Mouse (Mus musculus): ENCODE results near the gene Spsb3. TPM values are rescaled to one million over a fixed set of nuclear protein-coding genes. Genes with fewer than 3 reads are reported as not detected.

Gene Spsb3
- polyA plus RNA-seq, 1 experiment from 2014 or later, result 34.8 TPM

- no peaks in the 10 kb centered on the region; the same call in 1 of the 2 replicates for H3K4me1 ChIP-seq (ENCODE audit: control insufficient read depth, insufficient read depth, low read length)
- H3K9ac ChIP-seq (replicated peaks; ENCODE audit: low read length), result no peak overlapping the region
- H3K36me3 ChIP-seq (replicated peaks; ENCODE audit: control insufficient read depth, insufficient read depth, low read depth, low read length), result no peaks in the 10 kb centered on the region
- H3K4me3 ChIP-seq (ENCODE audit: low read depth, low read length), result no peak overlapping the region
- H3K27ac ChIP-seq (replicated peaks; ENCODE audit: low read depth, low read length), result no peak overlapping the region
- H3K27me3 ChIP-seq (ENCODE audit: control insufficient read depth, insufficient read depth, low read length), result no peaks in the 10 kb centered on the region
- H3K4me2 ChIP-seq (ENCODE audit: low read depth, low read length), result no peak overlapping the region
- WGBS, result 94% methylated on average over 4 of the region's 4 CpGs
- DNase-seq (ENCODE audit: low spot score) (no peak), ATAC-seq (replicated peaks; ENCODE audit: insufficient number of reproducible peaks, low FRiP score, low TSS enrichment, low read depth) (no peak)
- H3K9me3 ChIP-seq (replicated peaks; ENCODE audit: control insufficient read depth, low read length), result no peaks in the 10 kb centered on the region
These were observed 46.0 kb downstream of the Spsb3 start for GRCm38 (mm10) chr17:24932431-24932830.

GRCm38 (mm10) chr17:24933163-24933562 is 46.7 kb downstream of the Spsb3 start:
- Histone ChIP-seq H3K4me3 (ENCODE audit: low read depth, low read length) (no peak overlapping the region), H3K27ac (replicated peaks; ENCODE audit: low read depth, low read length) (no peak overlapping the region), H3K9me3 (replicated peaks; ENCODE audit: control insufficient read depth, low read length) (no peaks in the 10 kb centered on the region), H3K27me3 (ENCODE audit: control insufficient read depth, insufficient read depth, low read length) (no peaks in the 10 kb centered on the region), H3K4me2 (ENCODE audit: low read depth, low read length) (no peak overlapping the region), H3K36me3 (replicated peaks; ENCODE audit: control insufficient read depth, insufficient read depth, low read depth, low read length) (no peaks in the 10 kb centered on the region), H3K4me1 (ENCODE audit: control insufficient read depth, insufficient read depth, low read length) (no peaks in the 10 kb centered on the region; the same call in 1 of the 2 replicates), H3K9ac (replicated peaks; ENCODE audit: low read length) (no peak overlapping the region)
- 79% methylated on average over 4 of the region's 4 CpGs for WGBS
- DNase-seq (ENCODE audit: low spot score) (no peak), ATAC-seq (replicated peaks; ENCODE audit: insufficient number of reproducible peaks, low FRiP score, low TSS enrichment, low read depth) (no peak)

GRCm38 (mm10) chr17:24934926-24935325 is 48.5 kb downstream of the Spsb3 start:
- DNase-seq (ENCODE audit: low spot score), result no peak
- peak overlapping the region; percentile 2; the same call in 1 of the 2 replicates for H3K9ac ChIP-seq (replicated peaks; ENCODE audit: low read length)
- no peak for ATAC-seq (replicated peaks; ENCODE audit: insufficient number of reproducible peaks, low FRiP score, low TSS enrichment, low read depth)
- WGBS, result 82% methylated on average over 4 of the region's 4 CpGs
- no peaks in the 10 kb centered on the region for H3K27me3 ChIP-seq (ENCODE audit: control insufficient read depth, insufficient read depth, low read length)
- no peak overlapping the region for H3K27ac ChIP-seq (replicated peaks; ENCODE audit: low read depth, low read length)
- H3K36me3 ChIP-seq (replicated peaks; ENCODE audit: control insufficient read depth, insufficient read depth, low read depth, low read length), result no peaks in the 10 kb centered on the region
- H3K9me3 ChIP-seq (replicated peaks; ENCODE audit: control insufficient read depth, low read length), result no peaks in the 10 kb centered on the region
- no peak overlapping the region for H3K4me3 ChIP-seq (ENCODE audit: low read depth, low read length)
- H3K4me1 ChIP-seq (ENCODE audit: control insufficient read depth, insufficient read depth, low read length), result no peaks in the 10 kb centered on the region; the same call in 1 of the 2 replicates
- H3K4me2 ChIP-seq (ENCODE audit: low read depth, low read length), result peak overlapping the region; percentile 23; the same call in 1 of the 2 replicates

GRCm38 (mm10) chr17:24935666-24936065 is 49.2 kb downstream of the Spsb3 start:
- H3K36me3 ChIP-seq (replicated peaks; ENCODE audit: control insufficient read depth, insufficient read depth, low read depth, low read length), result no peaks in the 10 kb centered on the region
- ATAC-seq (replicated peaks; ENCODE audit: insufficient number of reproducible peaks, low FRiP score, low TSS enrichment, low read depth) (no peak), DNase-seq (ENCODE audit: low spot score) (no peak)
- H3K4me3 ChIP-seq (ENCODE audit: low read depth, low read length), result peak overlapping the region; percentile 95
- H3K9ac ChIP-seq (replicated peaks; ENCODE audit: low read length), result peak overlapping the region; percentile 88
- H3K4me2 ChIP-seq (ENCODE audit: low read depth, low read length), result peak overlapping the region; percentile 78
- H3K27me3 ChIP-seq (ENCODE audit: control insufficient read depth, insufficient read depth, low read length), result no peaks in the 10 kb centered on the region
- H3K4me1 ChIP-seq (ENCODE audit: control insufficient read depth, insufficient read depth, low read length), result no peaks in the 10 kb centered on the region; the same call in 1 of the 2 replicates
- H3K27ac ChIP-seq (replicated peaks; ENCODE audit: low read depth, low read length), result no peak overlapping the region
- H3K9me3 ChIP-seq (replicated peaks; ENCODE audit: control insufficient read depth, low read length), result no peaks in the 10 kb centered on the region

GRCm38 (mm10) chr17:24936259-24937237 is 50.1 kb downstream of the Spsb3 start, which contains the start of gene Mapk8ip3:
TSS of gene Mapk8ip3 (minus strand) at chr17:24936977.
- Histone ChIP-seq H3K27me3 (ENCODE audit: control insufficient read depth, insufficient read depth, low read length) (no peaks in the 10 kb centered on the region), H3K4me2 (ENCODE audit: low read depth, low read length) (peak within 1 kb of the TSS; percentile 78), H3K9me3 (replicated peaks; ENCODE audit: control insufficient read depth, low read length) (no peaks in the 10 kb centered on the region), H3K4me1 (ENCODE audit: control insufficient read depth, insufficient read depth, low read length) (no peaks in the 10 kb centered on the region; the same call in 1 of the 2 replicates), H3K27ac (replicated peaks; ENCODE audit: low read depth, low read length) (peak within 1 kb of the TSS; percentile 47; the same call in 1 of the 2 replicates), H3K4me3 (ENCODE audit: low read depth, low read length) (peak within 1 kb of the TSS; percentile 95), H3K36me3 (replicated peaks; ENCODE audit: control insufficient read depth, insufficient read depth, low read depth, low read length) (no peaks in the 10 kb centered on the region), H3K9ac (replicated peaks; ENCODE audit: low read length) (peak within 1 kb of the TSS; percentile 88)
- WGBS, result under 1% methylated on average over 78 of the region's 78 CpGs
- ATAC-seq (replicated peaks; ENCODE audit: insufficient number of reproducible peaks, low FRiP score, low TSS enrichment, low read depth) (peak; percentile 96), DNase-seq (ENCODE audit: low spot score) (peak; percentile 96)

- H3K9ac ChIP-seq (replicated peaks; ENCODE audit: low read length), result peak overlapping the region; percentile 88
- peak; percentile 5 for DNase-seq (ENCODE audit: low spot score)
- peak overlapping the region; percentile 95 for H3K4me3 ChIP-seq (ENCODE audit: low read depth, low read length)
- H3K4me1 ChIP-seq (ENCODE audit: control insufficient read depth, insufficient read depth, low read length), result no peaks in the 10 kb centered on the region; the same call in 1 of the 2 replicates
- H3K9me3 ChIP-seq (replicated peaks; ENCODE audit: control insufficient read depth, low read length), result no peaks in the 10 kb centered on the region
- H3K27me3 ChIP-seq (ENCODE audit: control insufficient read depth, insufficient read depth, low read length), result no peaks in the 10 kb centered on the region
- no peaks in the 10 kb centered on the region for H3K36me3 ChIP-seq (replicated peaks; ENCODE audit: control insufficient read depth, insufficient read depth, low read depth, low read length)
- ATAC-seq (replicated peaks; ENCODE audit: insufficient number of reproducible peaks, low FRiP score, low TSS enrichment, low read depth), result no peak
- H3K27ac ChIP-seq (replicated peaks; ENCODE audit: low read depth, low read length), result peak overlapping the region; percentile 47; the same call in 1 of the 2 replicates
- H3K4me2 ChIP-seq (ENCODE audit: low read depth, low read length), result peak overlapping the region; percentile 78
- WGBS, result 46% methylated on average over 6 of the region's 6 CpGs
These were observed 50.8 kb downstream of the Spsb3 start for GRCm38 (mm10) chr17:24937266-24937665.
